Mouse (Mus musculus) MEL (cell line): ENCODE data around the gene Spats1.

ENCODE experiments used
- BHLHE40 ChIP-seq: IDR thresholded peaks from 2 replicates; pipeline ENCODE4 v1.6.1; 2012; ENCODE audit warnings: low read depth, mild to moderate bottlenecking, inconsistent platforms, low read length, improper control_type of control experiment, borderline replicate concordance
- CTCF ChIP-seq, 3 experiments: IDR thresholded peaks in 2 of 3; conservative IDR thresholded peaks in 1 of 3; 2 replicates each; pipeline ENCODE4 v1.5.1; 2011 to 2012; ENCODE audit warnings: low read length in 3 of 3, low read depth in 2 of 3, mild to moderate bottlenecking in 2 of 3, improper control_type of control experiment in 1 of 3, inconsistent platforms in 1 of 3, mixed read lengths in 1 of 3, moderate library complexity in 1 of 3; ENCODE audit not compliant: control insufficient read depth in 1 of 3, insufficient read depth in 1 of 3, poor library complexity in 1 of 3, severe bottlenecking in 1 of 3
- EP300 ChIP-seq, 2 experiments: IDR thresholded peaks; 2 replicates each; pipeline ENCODE4 v1.6.1; 2011; ENCODE audit warnings: improper control_type of control experiment in 2 of 2, low read length in 2 of 2, low read depth in 1 of 2, mild to moderate bottlenecking in 1 of 2
- KAT2A ChIP-seq: conservative IDR thresholded peaks from 2 replicates; pipeline ENCODE4 v1.6.1; 2012; ENCODE audit warnings: low read depth, low read length, improper control_type of control experiment, inconsistent platforms
- RAD21 ChIP-seq: IDR thresholded peaks from 2 replicates; pipeline ENCODE4 v1.6.1; 2011; ENCODE audit warnings: mild to moderate bottlenecking, low read depth, low read length, improper control_type of control experiment

GRCm38 (mm10) chr17:45397541-45397940 lies 77.7 kb downstream of the Spats1 start:
- TF ChIP-seq CTCF (IDR thresholded peaks at IDR 0.05 in 2 of 3, conservative IDR thresholded peaks at IDR 0.05 in 1 of 3; ENCODE audit: control insufficient read depth in 1 of 3, insufficient read depth in 1 of 3, low read depth in 2 of 3, low read length in 3 of 3, poor library complexity in 1 of 3, severe bottlenecking in 1 of 3) (peak; percentile 14 to 38 (median 29); a peak in 3 of 6 replicates), BHLHE40 (no peak), EP300 (IDR thresholded peaks at IDR 0.05; ENCODE audit: low read depth in 1 of 2, low read length in 2 of 2) (no peak), RAD21 (no peak; the same call in 1 of the 2 replicates), KAT2A (no peak)
